Mouse (Mus musculus): Measurements from ENCODE around the gene Aqp5.

DNA sequence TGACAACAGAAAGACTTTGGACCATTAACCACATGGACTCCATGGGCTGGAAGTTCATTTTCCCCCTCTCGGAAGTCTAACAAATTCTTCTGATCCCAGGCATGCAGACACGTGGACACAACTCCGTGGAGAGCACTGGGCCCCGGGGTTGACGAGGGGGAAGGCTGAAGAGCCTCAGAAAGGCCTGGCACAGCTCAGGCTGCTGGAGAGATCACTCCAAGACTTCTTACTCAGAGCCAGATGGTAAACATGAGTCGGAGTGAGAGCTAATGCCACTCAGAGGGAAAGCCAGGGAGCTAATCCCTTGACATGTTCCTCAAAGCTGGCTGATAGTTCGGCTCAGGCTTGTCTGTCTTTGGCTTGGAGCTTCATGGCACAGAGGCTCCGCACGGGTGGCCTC, 24.7 kb downstream of the Aqp5 start:
- TF ChIP-seq POLR2A (IDR thresholded peaks at IDR 0.05; ENCODE audit: low read depth, low read length) = no peak
- no peak for TF ChIP-seq CTCF (IDR thresholded peaks at IDR 0.05; ENCODE audit: extremely low read depth, insufficient read depth, insufficient read length, insufficient replicate concordance)

Data from spleen, adult 2 months (tissue).